Mouse (Mus musculus) lung, postnatal 14 days (tissue): ENCODE data around the gene Lce1f.

Experiments used
- DNase-seq: peaks from one replicate; pipeline ENCODE4 v3.0.0; 2021

Gene Lce1f

DNA sequence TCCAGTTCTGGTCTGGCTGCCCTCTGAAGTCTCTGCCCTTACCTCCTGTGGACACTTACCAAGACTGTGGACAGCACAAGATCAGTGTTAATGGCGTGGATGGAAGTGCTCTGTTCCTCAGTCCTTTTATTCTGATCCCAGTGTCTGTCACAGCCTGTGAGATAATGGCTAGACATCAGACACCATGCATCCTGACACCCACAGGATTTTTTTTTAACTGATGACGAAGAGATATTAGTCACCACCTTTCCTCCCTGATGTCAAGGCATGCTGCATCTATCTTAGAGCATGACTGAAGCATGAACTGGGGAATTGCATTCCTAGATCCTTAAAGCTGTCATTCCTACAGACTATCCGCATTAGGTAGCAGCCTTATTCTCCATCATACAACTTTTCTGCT is at the start of gene Lce1f:
Gene Lce1f (minus strand): TSS at position 101 of the 400 bp plus-strand sequence.
- DNase-seq: no peak

DNA sequence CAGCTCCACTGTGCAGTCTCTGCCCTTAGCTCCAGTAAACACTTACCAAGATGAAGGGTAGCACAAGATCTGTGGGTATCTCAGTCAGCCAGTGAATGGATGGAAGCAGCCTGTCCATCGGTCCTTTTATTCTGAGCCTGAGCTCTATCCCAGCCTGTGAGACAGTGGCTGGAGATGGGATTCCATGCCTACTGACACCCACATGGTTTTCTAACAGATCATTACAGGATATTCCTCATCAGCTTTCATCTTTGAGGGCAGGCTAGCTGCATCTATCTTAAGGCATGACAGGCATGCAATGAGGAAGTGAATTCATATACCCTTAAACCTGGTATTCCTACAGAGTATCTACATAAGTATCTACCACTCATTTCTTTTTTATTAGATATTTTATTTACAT is 44.8 kb upstream of the Lce1f start, which contains the start of gene Lce1h:
Gene Lce1h (minus strand): TSS at position 101 of the 400 bp plus-strand sequence.
- DNase-seq: no peak

DNA sequence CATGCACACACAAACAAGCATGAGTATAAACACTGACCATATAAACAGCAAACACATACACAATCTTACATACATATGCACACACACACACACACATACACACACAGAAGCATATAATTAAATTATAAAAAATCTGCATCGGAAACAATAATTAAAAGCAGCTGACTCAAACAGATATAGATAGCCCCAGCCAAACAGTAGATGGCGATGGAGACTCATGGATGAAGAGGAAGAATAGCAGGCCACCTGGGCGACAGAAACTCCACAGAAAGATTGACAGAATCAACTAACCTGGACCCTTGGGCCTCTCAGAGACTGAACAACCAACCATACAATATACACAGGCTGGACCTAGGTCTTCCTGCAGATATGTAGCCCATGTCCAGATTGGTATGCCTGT is 33.0 kb upstream of the Lce1f start:
- DNase-seq: no peak

DNA sequence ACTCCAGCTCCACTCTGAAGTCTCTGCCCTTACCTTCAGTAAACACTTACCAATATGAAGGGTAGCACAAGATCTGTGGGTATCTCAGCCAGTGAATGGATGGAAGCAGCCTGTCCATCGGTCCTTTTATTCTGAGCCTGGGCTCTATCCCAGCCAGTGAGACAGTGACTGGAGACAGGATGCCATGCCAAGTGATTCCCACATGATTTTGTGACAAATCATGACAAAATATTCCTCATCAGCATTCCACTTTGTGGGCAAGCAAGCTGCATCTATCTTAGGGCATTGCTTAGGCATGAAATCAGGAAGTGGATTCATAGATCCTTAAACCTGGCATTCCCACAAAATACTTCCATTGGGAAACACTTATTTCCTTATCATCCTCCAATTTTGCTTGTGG is 32.1 kb upstream of the Lce1f start, which contains the start of gene Lce1g:
Gene Lce1g (minus strand): TSS at position 101 of the 400 bp plus-strand sequence.
- no peak for DNase-seq

DNA sequence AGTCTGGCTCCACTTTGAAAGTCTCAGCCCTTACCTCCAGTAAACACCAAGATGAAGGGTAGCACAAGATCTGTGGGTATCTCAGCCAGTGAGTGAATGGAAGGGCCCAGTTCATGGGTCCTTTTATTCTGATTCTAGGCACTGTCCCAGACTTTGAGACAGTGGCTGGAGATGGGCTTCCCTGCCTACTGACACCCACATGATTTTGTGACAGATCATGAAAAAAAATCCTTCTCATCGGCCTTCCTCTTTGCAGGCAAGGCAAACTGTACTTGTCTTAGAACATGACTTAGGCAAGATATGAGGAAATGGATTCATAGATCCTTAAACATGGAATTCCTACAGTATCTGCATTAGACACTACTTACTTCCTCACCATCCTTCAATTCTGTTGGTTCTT is 18.8 kb upstream of the Lce1f start, which contains the start of gene Gm38119:
Gene Gm38119 (minus strand): TSS at position 101 of the 400 bp plus-strand sequence.
- DNase-seq: no peak

DNA sequence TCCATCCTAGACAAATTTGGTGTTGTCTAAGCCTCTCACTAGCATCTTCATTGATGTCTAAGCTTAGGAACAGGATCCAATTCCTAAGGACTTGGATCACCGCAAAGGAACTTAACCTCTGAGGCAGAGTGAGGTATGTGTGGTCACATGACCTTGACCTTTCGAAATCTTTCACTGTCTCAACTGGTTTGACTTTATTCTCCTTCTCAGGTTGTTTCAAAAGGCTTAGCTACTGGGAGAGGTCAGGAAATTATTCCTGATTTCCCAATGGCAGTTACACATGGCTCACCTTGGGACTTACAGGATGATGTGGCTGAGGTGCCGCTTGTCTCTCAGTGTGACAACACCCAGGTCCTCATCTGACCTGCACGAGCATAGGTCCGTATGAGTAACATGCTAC is 2.5 kb upstream of the Lce1f start:
- no peak for DNase-seq

DNA sequence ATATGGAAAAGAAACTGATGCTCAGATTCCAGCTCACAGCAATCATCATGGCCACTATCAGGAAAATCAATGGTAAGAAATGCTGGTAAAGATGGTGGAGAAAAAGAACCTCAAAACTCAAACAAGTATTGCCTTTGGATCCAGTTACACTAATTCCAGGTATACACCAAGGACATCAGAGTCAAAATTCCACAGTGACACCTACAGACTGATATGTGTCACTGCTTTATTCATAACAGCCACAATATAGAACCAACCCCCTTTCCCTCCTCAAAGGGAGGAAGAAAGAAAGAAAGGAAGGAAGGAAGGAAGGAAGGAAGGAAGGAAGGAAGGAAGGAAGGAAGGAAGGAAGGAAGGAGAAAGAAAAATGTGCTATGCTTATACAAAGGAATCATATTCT is 5.0 kb downstream of the Lce1f start:
- DNase-seq: no peak

DNA sequence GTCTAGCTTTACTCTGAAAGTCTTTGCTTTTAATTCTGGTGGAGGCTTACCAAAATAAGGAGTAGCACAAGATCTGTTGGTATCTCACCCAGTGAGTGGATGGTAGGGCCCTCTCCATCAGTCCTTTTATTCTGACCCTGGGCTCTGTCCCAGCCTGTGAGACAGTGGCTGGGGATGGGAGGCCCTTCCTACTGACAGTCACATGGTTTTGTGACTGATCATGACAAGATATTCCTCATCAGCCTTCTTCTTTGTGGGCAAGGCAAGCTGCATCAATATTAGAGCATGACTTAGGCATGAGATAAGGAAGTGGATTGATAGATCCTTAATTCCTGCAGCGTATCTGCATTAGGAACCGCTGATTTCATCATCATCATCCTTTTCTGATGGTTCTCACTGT is 11.2 kb downstream of the Lce1f start, which contains the start of gene Lce1e:
Gene Lce1e (minus strand): TSS at position 101 of the 400 bp plus-strand sequence.
- no peak for DNase-seq

DNA sequence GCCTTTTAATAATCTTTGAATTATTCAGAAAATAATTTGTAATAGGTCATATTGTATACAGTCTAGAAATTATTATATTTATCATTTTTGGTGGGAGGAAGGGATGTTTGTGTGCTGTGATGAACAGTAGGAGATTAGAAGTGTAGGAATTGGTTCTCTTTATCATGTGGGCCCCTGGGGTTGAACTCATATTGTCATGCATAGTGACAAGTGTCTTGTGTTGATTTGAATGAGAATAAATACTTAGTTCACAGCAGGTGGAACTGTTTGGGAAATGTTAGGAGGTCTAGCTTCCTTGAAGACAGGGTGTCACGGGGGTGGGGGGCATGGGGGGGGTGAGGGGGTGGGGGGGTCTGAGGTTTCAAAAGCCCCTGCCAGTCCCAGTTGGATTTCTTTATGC is 25.5 kb downstream of the Lce1f start:
- no peak for DNase-seq

DNA sequence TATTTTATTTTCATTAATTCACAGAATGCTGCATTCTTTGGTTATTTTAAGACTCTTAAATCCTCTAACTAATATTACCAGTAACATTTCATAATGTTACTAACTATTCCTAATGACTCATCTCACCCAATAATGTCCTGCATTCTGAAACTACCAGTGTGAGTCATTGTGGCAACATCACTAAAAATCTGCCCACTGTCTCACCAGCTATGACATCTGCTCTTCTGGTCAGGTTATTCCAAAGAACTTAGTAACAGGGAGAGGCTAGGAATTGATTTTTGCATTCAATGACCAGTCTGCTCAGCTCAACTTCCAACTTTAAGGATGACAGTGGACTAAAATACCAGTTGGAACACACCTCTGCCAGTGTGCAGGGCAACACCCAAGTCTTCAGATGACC is 28.5 kb downstream of the Lce1f start:
- no peak for DNase-seq

DNA sequence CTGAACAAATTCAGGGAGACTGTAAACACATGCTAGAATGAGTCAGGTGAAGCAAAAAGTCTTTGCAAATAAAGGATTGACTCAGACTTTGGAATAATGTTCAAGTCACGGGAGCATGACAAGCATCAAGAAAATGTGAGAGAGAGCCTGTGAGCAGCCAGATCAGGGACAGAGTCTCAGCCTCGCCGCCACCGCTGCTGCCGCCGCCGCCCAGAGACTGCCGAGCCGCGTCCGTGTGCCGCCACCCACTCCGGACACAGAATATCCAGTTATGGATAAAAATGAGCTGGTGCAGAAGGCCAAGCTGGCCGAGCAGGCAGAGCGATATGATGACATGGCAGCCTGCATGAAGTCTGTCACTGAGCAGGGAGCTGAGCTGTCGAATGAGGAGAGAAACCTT is 31.0 kb downstream of the Lce1f start:
- peak; percentile 8 for DNase-seq

DNA sequence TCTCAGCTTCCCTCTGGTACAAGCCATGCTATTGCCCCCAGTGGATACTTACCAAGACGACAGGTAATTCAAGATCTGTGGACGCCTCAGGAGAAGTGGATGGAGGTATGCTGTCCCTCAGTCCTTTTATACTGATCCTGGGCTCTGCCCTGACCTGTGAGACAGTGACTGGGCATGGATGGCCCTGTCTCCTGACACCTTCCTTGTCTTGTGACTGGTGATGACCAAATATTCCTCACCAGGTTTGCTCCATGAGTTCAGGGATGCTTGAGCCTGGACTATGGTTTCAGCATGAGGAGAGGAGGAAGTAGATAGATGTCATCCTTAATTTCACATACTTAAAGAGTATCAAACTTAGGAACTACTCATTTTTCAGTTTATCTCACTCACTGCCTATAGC is 33.0 kb downstream of the Lce1f start, which contains the start of gene Lce1d:
Gene Lce1d (minus strand): TSS at position 101 of the 400 bp plus-strand sequence.
- DNase-seq: no peak

DNA sequence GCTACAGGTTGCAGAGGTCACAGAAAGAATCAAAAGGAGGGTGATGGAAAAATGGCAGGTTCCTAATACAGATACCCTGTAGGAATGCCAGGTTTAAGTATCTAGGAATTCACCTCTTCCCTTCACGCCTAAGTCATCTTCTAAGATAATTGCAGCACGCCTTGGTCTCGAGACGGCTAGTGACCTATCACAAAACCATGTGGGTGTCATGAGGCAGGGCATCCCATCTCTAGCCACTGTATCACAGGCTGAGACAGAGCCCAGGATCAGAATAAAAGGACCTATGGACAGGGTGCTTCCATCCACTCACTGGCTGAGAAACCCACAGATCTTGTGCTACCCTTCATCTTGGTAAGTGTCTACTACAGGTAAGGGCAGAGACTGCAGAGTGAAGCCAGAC is 41.2 kb downstream of the Lce1f start, which contains the start of gene Lce1c:
Gene Lce1c (plus strand): TSS at position 301 of the 400 bp plus-strand sequence.
- no peak for DNase-seq

DNA sequence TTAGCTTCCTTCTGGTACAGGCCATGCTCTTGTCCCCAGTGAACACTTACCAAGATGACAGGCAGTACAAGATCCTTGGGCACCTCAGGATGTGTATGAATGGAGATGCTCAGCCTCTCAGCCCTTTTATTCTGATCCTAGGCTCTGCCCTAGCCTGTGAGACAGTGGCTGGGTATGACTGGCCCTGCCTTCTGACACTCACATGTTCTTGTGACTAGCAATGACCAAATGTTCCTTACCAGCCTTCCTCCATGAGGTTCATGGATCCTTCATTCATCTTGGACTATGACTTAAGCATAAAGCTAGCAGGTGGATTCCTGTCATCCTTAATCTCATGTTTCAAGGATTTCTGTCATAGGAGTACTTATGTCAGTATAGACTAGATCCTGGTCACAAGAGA is 49.9 kb downstream of the Lce1f start, which contains the start of gene Lce1a2:
Gene Lce1a2 (minus strand): TSS at position 101 of the 400 bp plus-strand sequence.
- DNase-seq: no peak
